Mouse (Mus musculus) MEL (cell line): ENCODE results near the gene Itga11. TPM values are rescaled to one million over a fixed set of nuclear protein-coding genes. Genes with fewer than 3 reads are reported as not detected.

ENCODE experiments used
- DNase-seq: peaks from one replicate; pipeline ENCODE4 v3.0.0; 2011; ENCODE audit warnings: low read depth, low spot score
- H3K27ac ChIP-seq: 2 replicates; pipeline ENCODE4 v1.5.1; 2012; ENCODE audit warnings: low read depth, mild to moderate bottlenecking, control low read depth, low read length, moderate library complexity; ENCODE audit not compliant: control insufficient read depth
- H3K27me3 ChIP-seq, 2 experiments: fragments of 150-350 bp in 1 of 2; sonication (generic) in 1 of 2; 2 replicates each; pipeline ENCODE4 v1.6.1; 2012; ENCODE audit warnings: low read length in 2 of 2, mild to moderate bottlenecking in 2 of 2, improper control_type of control experiment in 1 of 2, moderate library complexity in 1 of 2; ENCODE audit not compliant: insufficient read depth in 2 of 2, control insufficient read depth in 1 of 2
- H3K36me3 ChIP-seq, 2 experiments: 2 replicates each; pipeline ENCODE4 v1.6.1; 2012 to 2014; ENCODE audit warnings: low read length in 2 of 2, improper control_type of control experiment in 1 of 2, inconsistent platforms in 1 of 2, mild to moderate bottlenecking in 1 of 2; ENCODE audit not compliant: insufficient read depth in 2 of 2, control insufficient read depth in 1 of 2
- H3K4me1 ChIP-seq, 2 experiments: fragments of 150-350 bp in 1 of 2; sonication (generic) in 1 of 2; 2 replicates each; pipeline ENCODE4 v1.6.1; 2012; ENCODE audit warnings: low read length in 2 of 2, improper control_type of control experiment in 1 of 2, mild to moderate bottlenecking in 1 of 2; ENCODE audit not compliant: insufficient read depth in 2 of 2, control insufficient read depth in 1 of 2
- H3K4me3 ChIP-seq, 2 experiments: fragments of 150-350 bp in 1 of 2; sonication (generic) in 1 of 2; 2 replicates each; pipeline ENCODE4 v1.5.1; 2012; ENCODE audit warnings: low read depth in 2 of 2, low read length in 2 of 2, mild to moderate bottlenecking in 2 of 2, moderate library complexity in 2 of 2, control low read depth in 1 of 2, improper control_type of control experiment in 1 of 2; ENCODE audit not compliant: control insufficient read depth in 1 of 2, insufficient read depth in 1 of 2
- H3K79me2 ChIP-seq: 2 replicates; pipeline ENCODE4 v1.6.1; 2012; ENCODE audit warnings: mild to moderate bottlenecking, low read length, moderate library complexity; ENCODE audit not compliant: control insufficient read depth, poor library complexity, insufficient read depth
- H3K9ac ChIP-seq: 2 replicates; pipeline ENCODE4 v1.6.1; 2012; ENCODE audit warnings: low read depth, mild to moderate bottlenecking, control low read depth, low read length, moderate library complexity; ENCODE audit not compliant: control insufficient read depth, poor library complexity, severe bottlenecking
- H3K9me3 ChIP-seq: fragments of 150-350 bp; sonication (generic); replicated peaks from 2 replicates; pipeline ENCODE4 v1.6.1; 2012; ENCODE audit warnings: mild to moderate bottlenecking, low read length, improper control_type of control experiment, moderate library complexity; ENCODE audit not compliant: insufficient read depth
- BHLHE40 ChIP-seq: IDR thresholded peaks from 2 replicates; pipeline ENCODE4 v1.6.1; 2012; ENCODE audit warnings: low read depth, mild to moderate bottlenecking, inconsistent platforms, low read length, improper control_type of control experiment, borderline replicate concordance
- CTCF ChIP-seq, 3 experiments: IDR thresholded peaks in 2 of 3; conservative IDR thresholded peaks in 1 of 3; 2 replicates each; pipeline ENCODE4 v1.5.1; 2011 to 2012; ENCODE audit warnings: low read length in 3 of 3, low read depth in 2 of 3, mild to moderate bottlenecking in 2 of 3, improper control_type of control experiment in 1 of 3, inconsistent platforms in 1 of 3, mixed read lengths in 1 of 3, moderate library complexity in 1 of 3; ENCODE audit not compliant: control insufficient read depth in 1 of 3, insufficient read depth in 1 of 3, poor library complexity in 1 of 3, severe bottlenecking in 1 of 3
- E2F4 ChIP-seq: IDR thresholded peaks from 2 replicates; pipeline ENCODE4 v1.6.1; 2011; ENCODE audit warnings: low read depth, low read length, improper control_type of control experiment, borderline replicate concordance
- ELF1 ChIP-seq: IDR thresholded peaks from 2 replicates; pipeline ENCODE4 v1.6.1; 2014; ENCODE audit warnings: low read depth, mild to moderate bottlenecking, inconsistent platforms, low read length, improper control_type of control experiment, moderate library complexity
- ETS1 ChIP-seq: IDR thresholded peaks from 2 replicates; pipeline ENCODE4 v1.6.1; 2012; ENCODE audit warnings: low read depth, mild to moderate bottlenecking, inconsistent platforms, low read length, improper control_type of control experiment, moderate library complexity
- GATA1 ChIP-seq: IDR thresholded peaks from 2 replicates; pipeline ENCODE4 v1.6.1; 2011; ENCODE audit warnings: low read depth, low read length, improper control_type of control experiment
- JUND ChIP-seq: IDR thresholded peaks from 2 replicates; pipeline ENCODE4 v1.6.1; 2011; ENCODE audit warnings: low read depth, mild to moderate bottlenecking, improper control_type of control experiment, low read length
- KAT2A ChIP-seq: conservative IDR thresholded peaks from 2 replicates; pipeline ENCODE4 v1.6.1; 2012; ENCODE audit warnings: low read depth, low read length, improper control_type of control experiment, inconsistent platforms
- MAFK ChIP-seq: IDR thresholded peaks from 2 replicates; pipeline ENCODE4 v1.6.1; 2011; ENCODE audit warnings: low read depth, mild to moderate bottlenecking, low read length, improper control_type of control experiment, borderline replicate concordance
- MAX ChIP-seq: IDR thresholded peaks from 2 replicates; pipeline ENCODE4 v1.6.1; 2011; ENCODE audit warnings: low read length, improper control_type of control experiment
- MEF2A ChIP-seq: IDR thresholded peaks from 2 replicates; pipeline ENCODE4 v1.6.1; 2014; ENCODE audit warnings: low read depth, mild to moderate bottlenecking, inconsistent platforms, low read length, improper control_type of control experiment; ENCODE audit not compliant: poor library complexity, insufficient replicate concordance, severe bottlenecking; ENCODE audit errors: extremely low read depth
- MXI1 ChIP-seq: IDR thresholded peaks from 2 replicates; pipeline ENCODE4 v1.6.1; 2011; ENCODE audit warnings: mild to moderate bottlenecking, low read depth, low read length, improper control_type of control experiment
- MYB ChIP-seq: IDR thresholded peaks from 2 replicates; pipeline ENCODE4 v1.6.1; 2011; ENCODE audit warnings: mild to moderate bottlenecking, low read depth, low read length, improper control_type of control experiment
- POLR2AphosphoS5 ChIP-seq: IDR thresholded peaks from 2 replicates; pipeline ENCODE4 v1.6.1; 2012; ENCODE audit warnings: low read depth, borderline replicate concordance, mild to moderate bottlenecking, inconsistent platforms, low read length, moderate library complexity, mixed read lengths
- SMC3 ChIP-seq: IDR thresholded peaks from 2 replicates; pipeline ENCODE4 v1.6.1; 2011; ENCODE audit warnings: low read depth, low read length, improper control_type of control experiment
- TCF12 ChIP-seq: IDR thresholded peaks from 2 replicates; pipeline ENCODE4 v1.6.1; 2014; ENCODE audit warnings: low read depth, mild to moderate bottlenecking, inconsistent platforms, low read length, improper control_type of control experiment, moderate library complexity
- USF2 ChIP-seq, 2 experiments: IDR thresholded peaks; 2 replicates each; pipeline ENCODE4 v1.6.1; 2011 to 2012; ENCODE audit warnings: improper control_type of control experiment in 2 of 2, low read length in 2 of 2, borderline replicate concordance in 1 of 2, inconsistent platforms in 1 of 2, low read depth in 1 of 2, mild to moderate bottlenecking in 1 of 2; ENCODE audit not compliant: insufficient read depth in 1 of 2
- ZMIZ1 ChIP-seq: IDR thresholded peaks from 2 replicates; pipeline ENCODE4 v1.6.1; 2012; ENCODE audit warnings: low read depth, mild to moderate bottlenecking, inconsistent platforms, low read length, improper control_type of control experiment, moderate library complexity
- polyA plus RNA-seq, 2 experiments: library from polyadenylated mRNA; stranded (reverse) in 1 of 2; unstranded in 1 of 2; fragments of >175 nt in 1 of 2; fragments of >200 nt in 1 of 2; gene quantifications; 2 replicates each; pipeline versions ENCODE4 v1.2.1 to v1.2.4; 2012; ENCODE audit warnings: low replicate concordance in 2 of 2, low read depth in 1 of 2; ENCODE audit not compliant: insufficient read length in 2 of 2, insufficient read depth in 1 of 2, missing spikeins in 1 of 2
- total RNA-seq: library from RNA; depleted of rRNA; stranded (reverse); fragments of 300-350 nt; gene quantifications from 2 replicates; pipeline ENCODE4 v1.2.3, GENCODE M21; 2012

Itga11 gene
- total and polyA plus RNA-seq, 3 experiments, result not detected

- no peak overlapping the region for H3K4me3 ChIP-seq
- no peaks in the 10 kb centered on the region for H3K79me2 ChIP-seq
- no peak overlapping the region for H3K9ac ChIP-seq
- no peaks in the 10 kb centered on the region for H3K9me3 ChIP-seq
- no peaks in the 10 kb centered on the region for H3K27me3 ChIP-seq
- TF ChIP-seq MAX (no peak), JUND (no peak), ZMIZ1 (no peak), CTCF (IDR thresholded peaks at IDR 0.05 in 2 of 3, conservative IDR thresholded peaks at IDR 0.05 in 1 of 3; ENCODE audit: control insufficient read depth in 1 of 3, insufficient read depth in 1 of 3, low read depth in 2 of 3, low read length in 3 of 3, poor library complexity in 1 of 3, severe bottlenecking in 1 of 3) (no peak), GATA1 (no peak), USF2 (IDR thresholded peaks at IDR 0.05; ENCODE audit: borderline replicate concordance in 1 of 2, insufficient read depth in 1 of 2, low read depth in 1 of 2, low read length in 2 of 2) (no peak), BHLHE40 (no peak), ETS1 (no peak), POLR2AphosphoS5 (no peak), MAFK (no peak), MEF2A (no peak), MYB (no peak), TCF12 (no peak)
- H3K36me3 ChIP-seq, result peaks cover 0 to 10% of the 10 kb centered on the region in 2 experiments; a peak in 2 of 4 replicates
- peaks cover 4 to 16% of the 10 kb centered on the region in 2 experiments; a peak in 3 of 4 replicates for H3K4me1 ChIP-seq
- DNase-seq, result no peak
- H3K27ac ChIP-seq, result no peak overlapping the region
Observed at GRCm38 (mm10) chr9:62778721-62779120, 101.1 kb downstream of the Itga11 start.

DNA sequence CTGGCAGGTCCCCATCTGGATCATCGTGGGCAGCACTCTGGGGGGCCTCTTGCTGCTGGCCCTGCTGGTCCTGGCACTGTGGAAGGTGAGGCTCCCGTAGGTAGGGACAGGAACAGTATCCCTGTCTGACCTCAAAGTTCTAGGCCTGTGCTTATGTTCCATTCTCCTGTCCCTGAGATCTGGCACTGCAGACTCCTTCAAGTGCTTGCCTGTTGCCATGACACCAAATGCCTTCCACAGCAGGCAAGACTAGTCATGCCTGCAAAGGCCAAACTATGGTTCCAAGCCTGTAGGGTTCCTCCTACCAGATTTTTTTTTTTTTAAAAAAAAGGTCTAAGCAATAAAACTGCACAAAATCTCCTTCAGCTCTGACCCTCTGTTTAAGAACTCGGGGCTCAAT is 104.3 kb downstream of the Itga11 start:
- Histone ChIP-seq H3K4me1 (peaks cover 4 to 19% of the 10 kb centered on the region in 2 experiments; a peak in 3 of 4 replicates), H3K36me3 (peaks cover 0 to 10% of the 10 kb centered on the region in 2 experiments; a peak in 2 of 4 replicates), H3K9me3 (no peaks in the 10 kb centered on the region), H3K27ac (no peak overlapping the region), H3K4me3 (no peak overlapping the region), H3K9ac (no peak overlapping the region), H3K27me3 (no peaks in the 10 kb centered on the region), H3K79me2 (no peaks in the 10 kb centered on the region)
- DNase-seq, result no peak
- TF ChIP-seq E2F4 (no peak), SMC3 (no peak), MAX (no peak), MYB (no peak), MXI1 (no peak), KAT2A (no peak), ELF1 (no peak)
